Mouse (Mus musculus) midbrain, postnatal 0 days (tissue): ENCODE results near the gene Acoxl. TPM values are rescaled to one million over a fixed set of nuclear protein-coding genes. Genes with fewer than 3 reads are reported as not detected.

Experiments
- ATAC-seq: fragments of 200-750 bp; cut with Nextera tagmentation; 2 replicates; pipeline ENCODE4 v1.8.0; 2017; ENCODE audit warnings: moderate number of reproducible peaks, mild to moderate bottlenecking, moderate TSS enrichment, moderate library complexity; ENCODE audit not compliant: low FRiP score
- DNase-seq: peaks from one replicate; pipeline ENCODE4 v3.0.0-alpha.2; 2015; ENCODE audit warnings: low spot score
- H3K27ac ChIP-seq: fragments of 300-500 bp; sonication (generic); 2 replicates; pipeline ENCODE4 v1.5.1; 2014; ENCODE audit warnings: low read depth, mild to moderate bottlenecking, low read length, mixed read lengths
- H3K27me3 ChIP-seq: fragments of 300-500 bp; sonication (generic); 2 replicates; pipeline ENCODE4 v1.6.1; 2014; ENCODE audit warnings: low read length, control low read depth, mixed read lengths; ENCODE audit not compliant: insufficient read depth
- H3K36me3 ChIP-seq: fragments of 300-500 bp; sonication (generic); 2 replicates; pipeline ENCODE4 v1.6.1; 2014; ENCODE audit warnings: low read length, control low read depth, mixed read lengths; ENCODE audit not compliant: insufficient read depth
- H3K4me1 ChIP-seq: fragments of 300-500 bp; sonication (generic); 2 replicates; pipeline ENCODE4 v1.6.1; 2014; ENCODE audit warnings: mild to moderate bottlenecking, control low read depth, antibody characterized with exemption, low read length, mixed read lengths; ENCODE audit not compliant: insufficient read depth
- H3K4me2 ChIP-seq: fragments of 300-500 bp; sonication (generic); 2 replicates; pipeline ENCODE4 v1.6.1; 2014; ENCODE audit warnings: low read depth, mild to moderate bottlenecking, low read length, mixed read lengths; ENCODE audit not compliant: poor library complexity, severe bottlenecking
- H3K4me3 ChIP-seq: fragments of 300-500 bp; sonication (generic); 2 replicates; pipeline ENCODE4 v1.5.1; 2014; ENCODE audit warnings: low read depth, mild to moderate bottlenecking, low read length, moderate library complexity
- H3K9ac ChIP-seq: fragments of 300-500 bp; sonication (generic); replicated peaks from 2 replicates; pipeline ENCODE4 v1.6.1; 2014; ENCODE audit warnings: mild to moderate bottlenecking, low read length, moderate library complexity, mixed read lengths; ENCODE audit not compliant: poor library complexity, severe bottlenecking
- H3K9me3 ChIP-seq: fragments of 300-500 bp; sonication (generic); 2 replicates; pipeline ENCODE4 v1.6.1; 2016; ENCODE audit warnings: low read length, control low read depth
- CTCF ChIP-seq: IDR thresholded peaks from 2 replicates; pipeline ENCODE4 v1.5.1; 2016; ENCODE audit warnings: antibody characterized with exemption, mild to moderate bottlenecking
- WGBS: fragments of 180-500 bp; shearing (Covaris S2); extraction: QIAGEN DNeasy Blood & Tissue Kit; methylation state at CpG from one replicate; pipeline ENCODE4 v1.1.7; 2014; 5-methylcytosine and 5-hydroxymethylcytosine counted together
- polyA plus RNA-seq: library from polyadenylated mRNA; unstranded; fragments of >200 nt; fragmentation: Nextera tagmentation; extraction: Ambion mirVana; gene quantifications from 2 replicates; pipeline ENCODE4 v1.2.1, GENCODE M21; 2015
- total RNA-seq: library from RNA; depleted of rRNA; stranded (reverse); fragments of >200 nt; gene quantifications from 2 replicates; pipeline ENCODE4 v1.2.3, GENCODE M21; 2014

Gene Acoxl
- total and polyA plus RNA-seq, 2 experiments from 2014 or later: 0.05 to 0.12 TPM

GRCm38 (mm10) chr2:127926679-127927324 is 88.1 kb downstream of the Acoxl start:
- 61% methylated on average over 9 of the region's 9 CpGs for WGBS
- Histone ChIP-seq H3K4me2 (no peak overlapping the region), H3K4me1 (no peaks in the 10 kb centered on the region; the same call in 1 of the 2 replicates), H3K27me3 (no peaks in the 10 kb centered on the region), H3K4me3 (no peak overlapping the region), H3K27ac (no peak overlapping the region), H3K9me3 (no peaks in the 10 kb centered on the region), H3K9ac (no peak overlapping the region), H3K36me3 (no peaks in the 10 kb centered on the region)
- DNase-seq (no peak), ATAC-seq (no peak)
- no peak for TF ChIP-seq CTCF

- no peaks in the 10 kb centered on the region; the same call in 1 of the 2 replicates for H3K4me1 ChIP-seq
- H3K27me3 ChIP-seq: no peaks in the 10 kb centered on the region
- H3K27ac ChIP-seq: no peak overlapping the region
- no peaks in the 10 kb centered on the region for H3K36me3 ChIP-seq
- TF ChIP-seq CTCF: no peak
- no peaks in the 10 kb centered on the region for H3K9me3 ChIP-seq
- DNase-seq: peak; percentile 7
- no peak overlapping the region for H3K4me3 ChIP-seq
- 34% methylated on average over 15 of the region's 15 CpGs for WGBS
- ATAC-seq: no peak
- H3K4me2 ChIP-seq: no peak overlapping the region
- no peak overlapping the region for H3K9ac ChIP-seq
Measured at GRCm38 (mm10) chr2:127927452-127928273, 89.0 kb downstream of the Acoxl start.

GRCm38 (mm10) chr2:127928279-127928678 is 89.6 kb downstream of the Acoxl start:
- Histone ChIP-seq H3K4me2 (no peak overlapping the region), H3K36me3 (no peaks in the 10 kb centered on the region), H3K4me1 (no peaks in the 10 kb centered on the region; the same call in 1 of the 2 replicates), H3K9me3 (no peaks in the 10 kb centered on the region), H3K27me3 (no peaks in the 10 kb centered on the region), H3K4me3 (no peak overlapping the region), H3K27ac (no peak overlapping the region), H3K9ac (no peak overlapping the region)
- 31% methylated on average over 5 of the region's 5 CpGs for WGBS
- TF ChIP-seq CTCF: no peak
- DNase-seq (no peak), ATAC-seq (no peak)

GRCm38 (mm10) chr2:127928871-127929270 is 90.2 kb downstream of the Acoxl start:
- TF ChIP-seq CTCF: no peak
- no peak overlapping the region for H3K9ac ChIP-seq
- no peak overlapping the region for H3K4me2 ChIP-seq
- H3K9me3 ChIP-seq: no peaks in the 10 kb centered on the region
- 56% methylated on average over 4 of the region's 4 CpGs for WGBS
- H3K36me3 ChIP-seq: no peaks in the 10 kb centered on the region
- no peak overlapping the region for H3K27ac ChIP-seq
- no peak for DNase-seq
- H3K27me3 ChIP-seq: no peaks in the 10 kb centered on the region
- no peaks in the 10 kb centered on the region; the same call in 1 of the 2 replicates for H3K4me1 ChIP-seq
- no peak overlapping the region for H3K4me3 ChIP-seq
- no peak for ATAC-seq

- Histone ChIP-seq H3K9ac (no peak overlapping the region), H3K36me3 (no peaks in the 10 kb centered on the region), H3K4me1 (no peaks in the 10 kb centered on the region; the same call in 1 of the 2 replicates), H3K9me3 (no peaks in the 10 kb centered on the region), H3K27me3 (no peaks in the 10 kb centered on the region), H3K4me3 (no peak overlapping the region), H3K4me2 (no peak overlapping the region), H3K27ac (no peak overlapping the region)
- 45% methylated on average over 6 of the region's 6 CpGs for WGBS
- peak; percentile 46 for DNase-seq
- no peak for TF ChIP-seq CTCF
- no peak for ATAC-seq
Measured at GRCm38 (mm10) chr2:127929939-127930715, 91.5 kb downstream of the Acoxl start.
